Mouse (Mus musculus): ENCODE data around the gene Arrdc3.
"Not testable (repeated sequence)": the region's sequence is repeated elsewhere in the genome, so short reads cannot be mapped to it uniquely, and the experiment has no call there.

The Arrdc3 gene

GRCm38 (mm10) chr13:80883190-80883589, at the start of gene Arrdc3:
Arrdc3 (plus strand) TSS chr13:80883384.
- peak; percentile 96 for DNase-seq (ENCODE audit: low read depth, low spot score)

DNA sequence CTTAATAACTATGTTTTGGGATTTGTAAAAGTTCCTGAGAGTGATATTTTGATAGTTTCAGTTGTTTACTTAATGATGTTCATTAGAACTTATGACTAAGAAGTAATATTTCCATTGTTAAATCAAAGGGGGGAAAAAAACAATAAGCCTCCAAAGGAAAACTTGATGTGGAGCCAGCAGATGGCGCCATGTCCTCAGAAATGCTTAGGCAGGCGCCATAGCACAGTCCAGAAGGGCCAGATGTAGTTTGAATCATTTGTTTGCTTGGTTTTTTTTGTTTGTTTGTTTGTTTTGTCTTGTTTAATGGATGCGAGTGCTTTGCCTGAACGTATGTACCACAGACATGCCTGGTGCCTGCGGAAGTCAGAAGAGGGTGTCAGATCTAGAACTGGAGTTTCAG, 21.0 kb upstream of the Arrdc3 start:
- peak; percentile 56 for DNase-seq (ENCODE audit: low read depth, low spot score)

GRCm38 (mm10) chr13:80864195-80864594, 19.0 kb upstream of the Arrdc3 start:
- no peak for DNase-seq (ENCODE audit: low read depth, low spot score)

- DNase-seq (ENCODE audit: low read depth, low spot score): peak; percentile 75
Measured at GRCm38 (mm10) chr13:80875126-80875525, 8.1 kb upstream of the Arrdc3 start.

GRCm38 (mm10) chr13:80880756-80881155, 2.4 kb upstream of the Arrdc3 start:
- no peak for DNase-seq (ENCODE audit: low read depth, low spot score)

GRCm38 (mm10) chr13:80881722-80882500, 1.3 kb upstream of the Arrdc3 start:
- peak; percentile 93 for DNase-seq (ENCODE audit: low read depth, low spot score)

GRCm38 (mm10) chr13:80882716-80883135, 458 bp upstream of the Arrdc3 start:
- DNase-seq (ENCODE audit: low read depth, low spot score): peak; percentile 61

- no peak for DNase-seq (ENCODE audit: low read depth, low spot score)
Measured at GRCm38 (mm10) chr13:80883649-80884376, 629 bp downstream of the Arrdc3 start.

DNA sequence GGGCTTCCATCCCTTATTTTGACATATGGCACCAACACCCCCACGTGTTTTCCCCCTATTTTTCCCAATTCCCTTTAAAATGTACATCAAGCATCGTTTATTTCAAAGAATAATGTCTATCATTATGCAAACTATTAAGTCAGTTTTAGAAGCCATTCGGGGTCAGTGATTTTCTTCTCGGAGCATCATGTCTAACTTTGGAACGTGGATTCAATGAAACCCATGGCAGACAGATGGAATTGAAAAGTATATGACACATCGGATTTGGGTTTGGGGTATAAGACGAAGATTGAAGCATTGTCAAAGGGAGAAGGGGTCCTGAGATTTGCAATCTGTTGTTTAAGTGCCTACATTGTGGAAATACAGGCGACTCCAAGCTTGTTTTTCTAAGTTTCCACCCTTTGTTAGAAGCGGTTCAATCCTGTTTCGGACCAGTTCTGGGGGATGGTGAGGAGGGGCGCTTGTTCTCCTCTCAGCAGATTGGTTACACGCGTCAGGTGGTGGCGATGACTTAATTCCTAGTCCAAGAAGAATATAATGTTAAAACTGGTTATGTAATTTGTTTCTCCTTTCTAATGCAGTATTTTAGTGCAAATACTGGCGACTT, 1.3 kb downstream of the Arrdc3 start:
- peak; percentile 94 for DNase-seq (ENCODE audit: low read depth, low spot score)

DNA sequence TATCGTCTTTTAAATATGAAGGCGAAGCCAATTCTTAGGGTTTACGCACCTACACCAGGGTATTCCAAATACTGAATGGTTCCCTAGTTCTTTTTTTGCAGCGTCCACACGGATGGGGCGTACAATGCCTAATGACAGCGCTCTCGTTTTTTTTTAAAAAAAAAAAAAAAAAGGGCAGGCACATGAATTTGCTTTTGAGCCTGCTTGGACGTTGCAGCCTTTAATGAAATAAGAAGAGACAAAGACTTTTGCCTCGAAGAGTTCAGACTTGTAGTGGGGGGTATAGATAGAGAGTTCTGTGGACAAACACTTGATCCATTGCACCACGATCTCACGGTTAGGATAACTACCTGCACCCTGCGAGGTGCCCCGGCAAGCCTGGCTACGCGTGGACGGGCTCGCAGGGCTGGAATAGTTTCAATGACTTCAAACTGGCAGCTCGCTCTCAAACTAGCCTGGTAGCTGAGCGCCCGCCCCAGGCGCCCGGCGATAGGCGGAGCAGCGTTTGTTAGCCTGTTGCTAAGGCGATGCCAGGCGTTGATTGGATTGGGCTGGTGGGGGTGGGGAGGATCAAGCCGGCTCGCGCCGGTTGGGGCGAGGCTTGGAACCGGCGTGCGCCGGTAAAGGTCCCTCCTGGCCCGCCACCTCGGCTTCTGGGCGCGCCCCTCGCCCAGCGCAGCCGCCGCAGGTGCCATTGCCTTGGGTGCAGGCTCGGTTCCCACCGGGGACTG, 2.1 kb downstream of the Arrdc3 start:
- peak; percentile 95 for DNase-seq (ENCODE audit: low read depth, low spot score)

GRCm38 (mm10) chr13:80885834-80886663, 2.9 kb downstream of the Arrdc3 start:
- DNase-seq (ENCODE audit: low read depth, low spot score): peak; percentile 96

DNA sequence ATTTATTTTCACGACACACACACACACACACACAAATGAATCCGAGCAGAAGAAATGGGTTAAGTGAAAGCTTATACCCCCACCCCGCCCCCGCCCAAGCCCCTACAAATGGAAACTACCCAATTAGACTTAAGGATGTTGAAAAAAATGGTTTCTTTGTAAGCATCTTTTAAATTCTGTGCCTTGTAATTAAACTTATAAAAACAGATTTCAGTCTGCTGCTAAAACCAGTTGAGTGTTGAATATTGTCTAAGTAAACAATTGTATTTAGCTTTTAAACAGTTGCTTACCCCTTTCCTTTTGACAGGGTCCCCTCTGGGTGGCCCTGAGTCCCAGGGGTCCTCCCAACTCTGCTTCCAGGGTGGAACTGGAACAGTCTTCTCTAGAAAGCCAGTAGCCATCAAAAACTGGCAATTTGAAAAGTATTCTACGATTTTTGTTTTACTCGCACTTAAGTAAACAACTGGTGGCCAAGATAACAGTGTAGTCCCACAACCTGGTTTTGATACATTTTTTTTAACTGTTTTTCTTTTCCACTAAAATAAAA, 3.6 kb downstream of the Arrdc3 start:
- no peak for DNase-seq (ENCODE audit: low read depth, low spot score)

- DNase-seq (ENCODE audit: low read depth, low spot score): no peak
Measured at GRCm38 (mm10) chr13:80887842-80888241, 4.7 kb downstream of the Arrdc3 start.

GRCm38 (mm10) chr13:80894928-80895327, 11.7 kb downstream of the Arrdc3 start:
- DNase-seq (ENCODE audit: low read depth, low spot score): not testable (repeated sequence)

GRCm38 (mm10) chr13:80897411-80897810, 14.2 kb downstream of the Arrdc3 start:
- DNase-seq (ENCODE audit: low read depth, low spot score): peak; percentile 56

DNA sequence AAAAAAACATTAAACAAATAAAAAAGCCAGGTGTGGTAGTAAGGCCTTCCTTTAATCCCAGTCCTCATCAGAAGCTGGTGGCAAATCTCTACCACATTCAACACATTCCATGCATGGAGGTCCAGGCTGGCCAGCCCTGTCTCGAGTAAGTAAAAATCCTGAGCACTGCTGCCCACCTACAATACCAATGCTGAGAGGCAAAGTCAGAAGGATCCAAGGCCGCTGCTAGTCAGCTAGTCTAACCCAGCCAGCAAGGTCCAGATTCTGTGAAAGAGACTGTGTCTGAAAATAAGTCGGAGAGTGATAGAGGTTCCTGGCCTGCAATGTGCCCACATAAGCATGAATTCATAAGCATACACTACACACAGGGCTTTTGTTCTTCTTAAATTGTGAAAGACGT, 14.9 kb downstream of the Arrdc3 start:
- no peak for DNase-seq (ENCODE audit: low read depth, low spot score)

DNA sequence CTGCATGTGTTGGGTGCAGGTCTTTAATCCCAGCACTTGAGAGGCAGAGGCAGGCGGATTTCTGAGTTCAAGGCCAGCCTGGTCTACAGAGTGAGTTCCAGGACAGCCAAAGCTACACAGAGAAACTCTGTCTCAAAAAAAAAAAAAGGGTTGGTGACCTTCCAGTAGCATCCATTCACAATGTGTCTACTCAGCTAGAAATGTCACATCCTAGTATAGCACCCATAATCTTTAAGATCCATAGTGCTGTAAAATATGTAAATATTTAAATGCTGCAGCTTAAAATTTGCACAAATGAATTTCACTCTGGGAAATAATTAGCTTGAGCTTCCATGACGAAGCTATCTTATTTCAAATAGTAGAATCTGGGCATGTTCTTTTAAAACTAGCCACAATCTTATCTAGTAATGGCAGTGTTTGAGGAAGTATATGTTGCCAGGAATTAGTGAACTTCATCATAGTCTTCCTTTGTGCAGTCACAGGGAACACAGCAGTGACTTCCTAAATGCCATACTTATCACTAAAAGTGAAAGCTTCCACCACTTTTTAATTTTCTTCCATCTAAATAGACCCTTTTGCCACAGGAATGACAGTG, 16.3 kb downstream of the Arrdc3 start:
- DNase-seq (ENCODE audit: low read depth, low spot score): no peak

- DNase-seq (ENCODE audit: low read depth, low spot score): no peak
Measured at GRCm38 (mm10) chr13:80901432-80901831, 18.2 kb downstream of the Arrdc3 start.

DNA sequence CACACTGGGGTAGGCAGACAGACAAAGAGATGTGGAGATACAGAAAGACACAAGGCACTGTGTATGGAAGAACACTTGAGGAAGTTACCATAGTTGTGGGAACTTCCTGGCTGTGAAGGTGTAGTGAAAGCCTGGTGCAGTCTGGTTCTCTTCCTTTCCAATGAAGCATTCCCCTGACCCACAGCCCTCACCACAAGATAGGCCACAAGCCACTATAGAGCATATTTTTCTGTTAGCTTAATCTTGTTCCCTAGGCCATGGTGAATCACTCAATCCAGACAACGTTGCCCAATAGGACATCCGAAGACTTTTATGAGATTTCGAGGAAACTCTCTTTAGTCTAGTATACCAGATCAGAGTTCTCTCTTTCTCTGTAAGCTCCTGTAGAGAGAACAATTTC, 19.6 kb downstream of the Arrdc3 start:
- no peak for DNase-seq (ENCODE audit: low read depth, low spot score)

DNA sequence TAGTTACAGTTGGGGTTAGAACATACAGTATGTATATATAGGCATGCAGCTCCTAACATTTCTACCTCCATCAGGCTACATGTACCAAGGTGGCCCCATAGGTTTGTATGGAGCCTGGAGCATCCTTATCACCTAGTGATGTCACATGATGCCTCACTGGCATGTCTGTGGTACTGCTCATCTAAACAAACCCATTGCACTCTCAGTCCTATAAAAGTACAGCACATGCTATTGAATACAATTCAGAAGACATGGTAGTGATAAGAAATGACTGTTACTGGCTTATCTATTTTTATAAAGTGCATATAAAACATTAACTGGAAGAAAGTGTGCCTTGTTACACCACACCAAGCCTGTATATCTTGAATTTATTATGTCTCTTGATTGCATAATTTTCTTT, 30.2 kb downstream of the Arrdc3 start:
- no peak for DNase-seq (ENCODE audit: low read depth, low spot score)
